Mouse (Mus musculus) left cerebral cortex, postnatal 10 days (tissue): ENCODE results near the gene Vmo1. TPM values are rescaled to one million over a fixed set of nuclear protein-coding genes. Genes with fewer than 3 reads are reported as not detected.
"Not testable (repeated sequence)": the region's sequence is repeated elsewhere in the genome, so short reads cannot be mapped to it uniquely, and the experiment has no call there.

Experiments used
- DNase-seq, 2 experiments: peaks; one replicate each; pipeline ENCODE4 v3.0.0; 2021 to 2022; ENCODE audit warnings: low spot score in 2 of 2, mixed read lengths in 1 of 2; ENCODE audit errors: extremely low spot score in 1 of 2
- intact Hi-C: fragments of 180-260 bp; cut with DNase I; formaldehyde crosslinking; loops from one replicate; pipeline ENCODE4 v1.15.1; 2025
- total RNA-seq, 2 experiments: library from RNA; stranded (reverse); gene quantifications; 2 replicates each; pipeline ENCODE4 v1.2.3; 2021

Gene Vmo1
- total RNA-seq, 2 experiments from 2014 or later, result not detected

DNA sequence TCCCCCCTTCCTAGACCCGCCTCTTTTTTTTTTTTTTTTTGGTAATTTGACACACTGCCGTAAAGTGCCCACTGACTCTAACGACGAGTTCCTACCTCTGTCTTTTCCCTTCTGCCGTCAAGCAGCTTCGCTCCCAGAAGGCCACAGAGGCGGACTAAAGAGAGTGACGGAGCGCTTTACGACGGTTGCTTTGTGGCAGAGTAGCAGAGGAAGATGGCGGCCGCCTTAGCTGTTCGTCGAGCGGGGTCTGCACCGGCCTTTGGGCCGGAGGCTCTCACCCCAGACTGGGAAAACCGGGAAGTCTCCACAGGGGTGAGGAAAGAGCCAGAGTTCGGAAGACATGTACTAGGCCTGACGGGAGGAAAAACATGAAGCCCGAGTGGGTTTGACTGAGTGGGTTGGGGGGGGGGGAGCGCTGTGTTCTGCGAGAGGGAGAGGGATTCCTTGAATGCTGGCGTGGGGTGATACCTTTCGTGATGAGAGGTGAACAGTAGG, 10.8 kb upstream of the Vmo1 start, which contains the start of gene Psmb6:
Gene Psmb6 (plus strand): TSS at position 184 of the 495 bp plus-strand sequence.
- intact Hi-C loops, result no loop called here

DNA sequence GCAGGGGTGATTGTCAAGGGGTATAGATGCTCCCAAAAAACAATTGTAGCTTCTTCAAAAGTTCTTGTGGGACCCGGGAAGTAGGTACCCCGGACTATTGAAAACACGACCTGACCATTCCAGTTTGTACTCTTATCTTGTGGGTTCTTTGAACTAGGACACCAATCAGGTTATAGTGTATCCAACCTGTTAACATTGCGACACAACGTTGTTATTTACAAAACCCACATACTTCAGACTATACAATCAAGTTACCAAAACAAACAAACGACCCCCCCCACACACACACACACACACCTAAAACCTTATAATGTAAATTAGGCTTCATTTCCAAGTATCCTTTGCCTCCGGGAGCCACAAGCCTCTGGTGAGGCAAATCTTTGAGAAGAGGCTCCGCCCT, 10.4 kb upstream of the Vmo1 start:
- DNase-seq, result no peak
- intact Hi-C loops, result no loop called here

More for the DNA sequence above, 10.8 kb upstream of the Vmo1 start, which contains the start of gene Psmb6:
- DNase-seq, result peak; percentile 94 to 96

DNA sequence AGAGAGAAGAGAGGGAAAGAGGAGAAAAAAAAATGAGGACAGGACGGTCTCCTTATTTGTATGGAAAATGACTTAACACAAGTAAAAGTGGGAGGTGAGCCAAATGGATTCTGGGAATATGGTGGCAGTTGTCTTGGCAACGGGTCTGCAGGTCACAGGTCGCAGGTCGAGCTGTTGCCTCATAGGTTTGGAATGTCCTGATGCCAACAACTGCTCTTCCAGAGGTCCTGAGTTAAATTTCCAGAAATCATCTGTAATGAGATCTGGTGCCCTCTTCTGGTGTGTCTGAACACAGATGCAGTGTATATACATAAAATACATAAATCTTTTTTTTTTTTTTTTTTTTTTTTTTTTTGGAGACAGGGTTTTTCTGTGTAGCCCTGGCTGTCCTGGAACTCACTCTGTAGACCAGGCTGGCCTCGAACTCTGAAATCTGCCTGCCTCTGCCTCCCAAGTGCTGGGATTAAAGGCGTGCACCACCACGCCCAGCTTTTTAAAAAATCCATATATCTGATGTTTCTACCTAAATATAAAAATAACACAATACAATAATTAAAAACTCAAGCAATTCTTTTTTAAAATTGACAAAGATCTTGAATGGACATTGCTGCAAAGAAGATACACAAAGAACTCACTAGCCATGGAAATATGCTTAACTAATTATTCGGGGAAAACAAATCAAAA, 9.0 kb upstream of the Vmo1 start:
- intact Hi-C loops, DNase-seq: not testable (repeated sequence)

DNA sequence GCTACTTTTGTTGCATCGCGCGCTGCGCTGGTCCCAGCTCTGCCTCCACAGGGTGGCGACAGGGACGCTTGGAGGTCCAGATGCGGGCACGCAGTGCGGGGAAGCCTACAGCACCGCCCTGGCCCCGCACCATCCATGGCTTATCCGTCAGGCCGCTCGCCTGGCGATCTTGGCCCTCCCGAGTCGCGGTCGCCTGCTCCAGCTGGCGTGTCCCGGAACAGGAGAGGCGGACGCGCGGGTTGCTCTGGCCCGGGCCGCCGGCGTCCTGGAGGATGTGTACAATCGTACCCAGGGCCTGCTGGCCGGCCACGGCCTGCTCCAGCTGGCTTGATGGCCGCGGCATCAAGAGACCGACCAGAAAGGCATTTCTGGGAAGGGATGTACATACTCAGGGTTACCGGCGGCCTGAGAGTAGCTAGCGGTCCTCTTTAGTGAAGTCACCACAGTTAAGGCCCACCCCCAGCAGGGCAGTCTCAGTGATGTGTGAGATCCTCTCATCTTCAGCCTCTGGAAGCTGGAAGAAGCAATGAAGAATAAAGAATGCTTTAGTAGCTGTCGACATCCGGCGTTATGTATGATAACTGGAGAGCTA, 5.9 kb upstream of the Vmo1 start:
- intact Hi-C loops, result no loop called here
- DNase-seq, result peak in 1 of 2 experiments; percentile 60

DNA sequence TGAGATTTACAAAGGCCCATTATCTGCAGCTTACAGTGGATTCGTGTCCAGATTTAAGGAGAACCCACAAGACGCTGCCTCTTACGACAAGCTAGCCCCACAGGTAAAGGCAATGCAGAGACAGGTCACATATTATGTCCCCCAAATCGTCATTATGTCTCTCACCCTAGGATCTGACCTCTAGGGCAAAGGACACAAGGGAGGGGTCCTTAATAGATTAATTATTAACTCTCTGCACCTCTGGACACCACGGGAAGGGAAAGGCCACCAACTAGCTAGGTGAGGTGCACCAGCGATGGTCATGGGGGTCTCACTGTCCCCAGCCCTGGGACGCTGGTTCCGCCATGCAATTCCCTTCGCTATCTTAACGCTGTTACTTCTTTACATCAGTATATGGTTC, 4.5 kb upstream of the Vmo1 start, which contains the start of gene Gltpd2:
Gene Gltpd2 (plus strand): TSS at position 274 of the 400 bp plus-strand sequence.
- intact Hi-C loops, result loop anchor here (5.0 kb wide), 2 partner anchors 88 to 103 kb away; no protein-coding TSS in a partner anchor
- no peak for DNase-seq

DNA sequence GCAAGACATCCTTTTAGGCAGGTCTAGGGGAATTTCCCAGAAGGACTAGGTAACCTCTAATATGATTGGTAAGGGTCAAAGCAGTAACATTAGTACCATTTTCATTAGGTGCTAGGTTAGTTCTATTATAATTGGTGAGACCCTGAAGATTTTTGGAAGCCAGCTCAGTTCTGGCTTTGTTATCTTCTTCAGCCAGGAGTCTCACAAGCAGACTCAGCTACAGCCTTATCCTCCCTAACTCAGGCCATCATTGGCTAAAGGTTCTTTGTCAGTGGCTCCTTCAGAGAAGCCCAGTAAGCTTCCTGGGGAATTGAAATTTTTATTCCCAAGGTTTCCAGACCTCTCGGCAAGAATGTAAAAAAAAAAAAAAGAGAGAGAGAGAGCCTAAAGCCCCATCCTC, 4.0 kb upstream of the Vmo1 start:
- intact Hi-C loops, result loop anchor here (5.0 kb wide), 2 partner anchors 89 to 104 kb away; no protein-coding TSS in a partner anchor
- no peak for DNase-seq

DNA sequence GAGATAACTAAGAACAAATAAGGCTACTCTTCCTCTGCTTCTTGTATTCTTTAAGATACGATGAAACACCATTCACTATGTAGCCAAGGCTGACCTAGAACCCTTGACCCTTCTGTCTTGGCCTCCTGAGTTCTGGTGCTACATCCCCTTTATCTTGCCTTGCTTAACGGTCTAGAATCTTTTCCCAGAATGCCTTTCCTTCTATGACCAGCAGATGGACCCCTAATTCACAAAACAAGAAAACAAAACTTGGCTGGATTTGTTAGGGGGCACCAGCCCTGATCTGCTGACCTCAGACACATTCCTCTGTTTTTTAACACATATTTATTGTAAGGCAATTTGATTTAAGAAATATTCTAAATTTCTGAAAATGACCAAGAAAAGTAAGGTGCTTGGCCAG, 1.9 kb upstream of the Vmo1 start:
- intact Hi-C loops, result loop anchor here (5.0 kb wide), 2 partner anchors 91 to 106 kb away; no protein-coding TSS in a partner anchor
- peak in 1 of 2 experiments; percentile 51 for DNase-seq

DNA sequence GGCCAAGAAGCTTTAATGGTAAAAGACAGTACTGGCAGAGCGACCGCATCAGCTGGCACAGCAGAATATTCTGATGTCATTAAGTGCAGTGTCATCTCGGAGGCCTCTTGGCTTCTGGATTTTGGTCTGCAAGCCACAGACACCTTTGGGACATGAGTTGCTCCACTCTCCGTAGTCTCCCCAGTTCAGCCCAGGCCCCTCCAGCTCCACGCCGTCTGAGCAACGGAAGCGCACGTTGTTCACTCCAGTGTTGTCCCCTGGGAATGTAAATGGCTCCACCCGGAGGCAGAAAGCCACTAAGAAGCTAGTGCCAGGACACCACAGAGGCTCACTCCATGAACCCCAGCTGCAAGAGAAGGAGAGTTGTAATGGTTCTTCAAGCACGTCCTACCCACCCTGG, 896 bp downstream of the Vmo1 start:
- intact Hi-C loops, result loop anchor here (5.0 kb wide), 1 partner anchor 244 kb away; no protein-coding TSS in a partner anchor
- DNase-seq, result no peak

DNA sequence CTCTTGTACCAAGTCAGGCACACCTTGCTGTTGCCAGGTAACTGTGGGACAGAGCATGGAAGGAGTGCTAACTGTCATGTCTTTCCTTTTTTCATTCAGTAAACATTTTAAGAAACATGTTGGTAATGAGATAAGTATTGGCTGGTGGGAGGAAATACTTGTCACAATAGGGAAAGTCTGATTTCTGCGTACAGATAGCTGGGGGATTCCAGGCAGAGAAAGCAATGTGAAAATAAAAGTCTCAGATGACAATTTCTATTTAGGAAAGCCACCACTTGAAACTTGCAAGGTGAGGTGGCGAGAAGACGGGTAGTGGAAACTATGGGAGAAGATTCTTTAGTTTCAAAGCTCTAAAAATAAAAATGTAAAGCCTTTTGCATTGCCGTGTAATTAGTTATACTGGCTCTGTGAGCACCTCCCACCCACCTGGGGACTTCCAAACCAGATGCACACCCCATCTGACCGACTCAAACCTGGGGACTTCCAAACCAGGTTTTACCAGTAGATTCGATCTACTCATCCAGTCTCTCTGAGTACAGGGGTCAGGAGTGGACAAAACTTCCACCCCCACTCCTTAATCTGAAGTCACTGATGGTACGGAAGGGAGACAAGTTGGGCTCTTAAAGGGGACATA, 1.6 kb downstream of the Vmo1 start:
- intact Hi-C loops, result loop anchor here (5.0 kb wide), 1 partner anchor 244 kb away; no protein-coding TSS in a partner anchor
- no peak for DNase-seq

DNA sequence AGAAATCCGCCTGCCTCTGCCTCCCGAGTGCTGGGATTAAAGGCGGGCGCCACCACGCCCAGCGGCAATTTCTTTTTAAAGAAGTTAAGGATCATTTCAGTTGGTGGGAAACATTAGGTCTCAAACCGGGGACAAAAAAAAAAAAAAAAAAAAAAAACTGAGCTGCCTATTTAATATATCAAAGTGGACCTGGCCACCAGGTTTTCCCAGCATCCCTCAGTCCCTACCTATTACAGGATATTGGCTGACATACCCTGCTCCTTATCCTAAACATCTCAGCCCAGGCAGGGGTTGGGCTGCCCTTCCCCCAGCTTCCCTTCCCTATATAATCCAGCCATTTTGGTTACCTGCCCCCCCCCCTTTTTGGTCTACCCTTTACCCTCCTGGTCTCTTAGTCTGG, 2.6 kb downstream of the Vmo1 start:
- no peak for DNase-seq
- intact Hi-C loops, result loop anchor here (5.0 kb wide), 1 partner anchor 245 kb away; no protein-coding TSS in a partner anchor

DNA sequence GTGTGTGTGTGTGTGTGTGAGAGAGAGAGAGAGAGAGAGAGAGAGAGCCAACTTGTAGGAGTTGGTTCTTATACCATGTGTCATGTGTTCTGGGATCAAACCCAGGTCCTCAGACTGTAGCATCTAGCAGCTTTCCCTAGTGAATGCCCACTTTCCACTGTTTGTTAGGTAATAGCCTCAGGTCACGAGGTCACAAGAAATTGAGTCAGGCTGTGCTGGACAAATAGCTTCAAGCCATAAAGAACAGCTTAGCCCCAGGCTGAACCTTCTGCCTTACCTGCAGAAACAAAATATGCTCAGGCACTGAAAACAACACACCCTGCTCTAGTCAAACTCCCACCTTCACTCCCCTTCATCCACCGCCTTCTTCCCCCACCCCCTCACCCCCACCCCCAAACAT, 3.2 kb downstream of the Vmo1 start:
- intact Hi-C loops, result loop anchor here (5.0 kb wide), 1 partner anchor 246 kb away; no protein-coding TSS in a partner anchor

DNA sequence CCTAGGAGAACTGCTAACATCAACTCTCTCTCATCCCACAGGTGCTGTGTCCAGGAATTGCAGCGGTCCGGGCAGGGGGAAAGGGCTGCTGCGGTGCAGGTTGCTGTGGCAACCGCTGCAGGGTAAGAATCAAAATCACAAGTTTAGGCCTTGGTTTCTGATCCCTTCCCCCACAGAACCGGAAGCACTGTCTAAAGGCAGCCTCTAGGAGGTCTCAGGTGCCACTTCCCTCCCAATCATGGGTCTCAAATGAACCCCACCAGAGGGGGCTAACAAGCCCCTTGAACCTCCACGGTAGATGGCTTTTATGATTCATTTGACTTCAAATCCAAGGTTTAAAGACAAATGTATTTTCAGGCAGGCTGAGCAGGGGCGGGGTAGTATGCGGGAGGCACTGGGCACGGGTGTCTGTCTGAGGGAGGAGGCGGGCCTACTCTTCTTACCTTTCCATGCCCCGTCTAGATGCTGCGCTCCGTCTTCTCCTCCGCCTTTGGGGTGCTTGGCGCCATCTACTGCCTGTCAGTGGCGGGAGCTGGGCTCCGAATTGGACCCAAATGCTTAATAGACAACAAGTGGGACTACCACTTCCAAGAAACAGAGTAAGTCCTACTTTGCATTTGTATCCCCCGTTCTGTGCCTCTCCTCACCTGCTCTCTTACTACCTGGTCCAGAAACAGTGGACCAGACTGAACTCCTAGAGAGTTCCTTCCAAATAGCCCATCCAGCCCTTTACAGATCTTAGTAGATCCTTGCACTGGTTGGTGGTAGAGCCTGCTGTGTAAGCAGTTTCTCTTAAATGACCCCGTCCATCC, 4.5 kb downstream of the Vmo1 start:
- intact Hi-C loops, result loop anchor here (5.0 kb wide), 3 partner anchors 78 to 247 kb away; partner anchors contain the start of gene Arrb2
- DNase-seq, result peak in 1 of 2 experiments; percentile 54

More for the DNA sequence above, 3.2 kb downstream of the Vmo1 start:
- DNase-seq, result no peak

DNA sequence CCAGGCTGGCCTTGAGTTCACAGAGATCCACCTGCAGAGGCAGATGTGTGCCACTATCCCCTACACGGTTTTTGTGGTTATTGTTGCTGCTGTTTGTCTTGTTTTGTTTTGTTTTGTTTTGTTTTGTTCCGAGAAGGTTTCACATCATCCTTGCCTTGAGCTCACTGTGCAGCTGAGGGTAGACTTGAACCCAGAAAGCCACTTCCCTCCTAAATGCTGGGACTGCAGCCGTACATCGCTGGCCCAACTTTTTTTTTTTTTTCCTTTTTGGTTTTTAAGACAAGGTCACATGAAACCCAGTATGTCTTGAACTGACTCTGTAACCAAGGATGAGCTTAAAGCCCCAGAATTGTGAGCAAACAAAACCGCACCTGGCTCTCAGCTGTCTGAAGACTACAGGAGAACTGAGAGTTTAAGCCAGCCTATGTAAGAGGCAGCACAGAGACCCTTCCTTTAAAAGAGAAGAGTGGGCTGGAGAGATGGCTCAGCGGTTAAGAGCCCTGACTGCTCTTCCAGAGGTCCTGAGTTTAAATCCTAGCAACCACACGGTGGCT, 7.4 kb downstream of the Vmo1 start:
- no peak for DNase-seq
- intact Hi-C loops, result loop anchor here (5.0 kb wide), 2 partner anchors 75 to 90 kb away; partner anchors contain the start of gene Arrb2

DNA sequence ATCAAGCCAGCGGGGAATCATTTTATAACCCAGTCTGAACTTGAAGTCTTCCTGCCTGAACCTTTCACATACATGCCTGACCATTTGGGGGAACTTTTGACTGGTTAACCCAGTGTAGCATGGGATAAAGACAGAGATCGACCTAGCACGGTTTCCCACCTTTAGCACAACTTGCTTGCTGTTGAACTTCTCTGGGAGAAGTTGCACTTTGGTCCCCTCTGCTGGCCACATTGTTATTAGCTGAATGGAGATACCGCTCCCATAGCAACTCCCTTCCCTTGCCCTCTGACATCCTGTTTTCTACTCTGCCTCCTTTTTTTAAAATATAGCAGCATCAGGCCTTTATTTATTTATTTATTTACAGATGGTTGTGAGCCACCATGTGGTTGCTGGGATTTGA, 8.0 kb downstream of the Vmo1 start:
- DNase-seq, result peak in 1 of 2 experiments; percentile 69
- intact Hi-C loops, result loop anchor here (5.0 kb wide), 2 partner anchors 74 to 89 kb away; partner anchors contain the start of gene Arrb2

DNA sequence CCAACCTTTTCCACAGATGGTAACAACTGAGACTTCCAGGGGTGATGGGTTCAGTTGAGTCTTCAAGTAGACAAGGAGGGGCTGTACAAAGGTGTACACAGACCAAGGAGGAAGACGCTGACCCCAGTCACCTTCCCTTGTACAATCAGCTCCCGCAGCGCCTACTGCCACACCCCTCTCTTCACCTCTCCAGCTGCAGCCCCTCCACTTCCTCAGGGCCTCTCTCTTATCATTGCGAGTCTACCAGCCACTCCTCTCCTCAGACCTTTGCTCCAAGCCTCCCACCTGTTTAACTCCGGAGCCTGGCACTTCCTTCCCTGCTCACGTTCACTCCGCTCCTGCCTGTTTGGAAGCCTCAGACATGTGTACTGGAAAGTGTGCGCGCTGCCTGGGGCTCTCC, 9.4 kb downstream of the Vmo1 start, which contains the start of gene Tm4sf5:
Gene Tm4sf5 (plus strand): TSS at position 275 of the 400 bp plus-strand sequence.
- DNase-seq, result no peak
- intact Hi-C loops, result loop anchor here (5.0 kb wide), 2 partner anchors 73 to 88 kb away; partner anchors contain the start of gene Arrb2

DNA sequence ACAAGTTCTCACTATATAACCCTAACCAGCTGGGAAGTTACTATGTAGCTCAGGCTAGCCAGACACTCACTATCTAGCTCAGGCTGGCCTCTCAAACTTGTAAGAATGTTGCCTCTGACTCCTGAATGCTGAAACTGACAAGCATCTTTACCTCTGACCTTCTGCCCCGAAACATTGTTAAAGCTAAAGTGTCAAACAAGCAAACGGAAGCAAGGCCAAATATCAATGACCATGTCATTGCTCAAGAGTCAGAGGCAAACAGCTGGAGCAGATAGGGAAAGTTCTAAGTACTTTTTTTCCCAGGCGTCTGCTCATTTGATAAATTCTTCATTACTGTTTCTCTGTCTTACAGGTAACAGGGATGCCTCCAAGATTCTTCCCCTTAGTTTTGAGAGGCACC, 12.4 kb downstream of the Vmo1 start:
- no peak for DNase-seq
- intact Hi-C loops, result loop anchor here (2.0 kb wide), 1 partner anchor 49 kb away; no protein-coding TSS in a partner anchor

DNA sequence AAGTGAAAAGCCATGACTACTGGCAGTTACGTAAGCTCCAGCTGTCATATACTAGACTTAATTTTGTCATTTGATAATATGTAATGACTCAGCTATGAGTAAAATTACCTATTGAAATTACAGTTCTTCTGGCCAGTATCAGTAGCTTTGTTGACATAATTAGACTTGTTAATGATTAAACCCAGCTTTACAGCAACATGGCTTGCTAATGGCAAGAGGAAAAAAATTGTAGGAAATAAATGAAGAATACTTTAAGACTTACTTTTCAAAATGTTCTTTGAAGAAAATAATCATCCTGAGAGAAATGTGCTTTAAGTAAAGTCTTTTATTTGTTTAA, 14.0 kb downstream of the Vmo1 start:
- DNase-seq, result no peak
- intact Hi-C loops, result no loop called here
